Mouse (Mus musculus) heart, embryonic 16.5 days (tissue): Measurements from ENCODE around the gene Spin1. TPM values are rescaled to one million over a fixed set of nuclear protein-coding genes. Genes with fewer than 3 reads are reported as not detected.

Experiments
- ATAC-seq: fragments of 200-750 bp; cut with Nextera tagmentation; replicated peaks from 2 replicates; pipeline ENCODE4 v1.8.0; 2017; ENCODE audit warnings: moderate number of reproducible peaks; ENCODE audit not compliant: insufficient read depth, low FRiP score; ENCODE audit errors: extremely low read depth
- H3K27ac ChIP-seq: fragments of 300-500 bp; sonication (generic); 2 replicates; pipeline ENCODE4 v1.5.1; 2014; ENCODE audit warnings: mild to moderate bottlenecking, low read length, control low read depth, moderate library complexity
- H3K27me3 ChIP-seq: fragments of 300-500 bp; sonication (generic); 2 replicates; pipeline ENCODE4 v1.6.1; 2014; ENCODE audit warnings: low read length, mixed read lengths; ENCODE audit not compliant: control insufficient read depth, insufficient read depth
- H3K36me3 ChIP-seq: fragments of 300-500 bp; sonication (generic); 2 replicates; pipeline ENCODE4 v1.6.1; 2014; ENCODE audit not compliant: control insufficient read depth, insufficient read depth
- H3K4me1 ChIP-seq: fragments of 300-500 bp; sonication (generic); 2 replicates; pipeline ENCODE4 v1.6.1; 2014; ENCODE audit warnings: low read length, mixed read lengths; ENCODE audit not compliant: control insufficient read depth, insufficient read depth
- H3K4me2 ChIP-seq: fragments of 300-500 bp; sonication (generic); 2 replicates; pipeline ENCODE4 v1.6.1; 2014; ENCODE audit warnings: low read depth, mild to moderate bottlenecking, control low read depth, low read length
- H3K4me3 ChIP-seq: fragments of 300-500 bp; sonication (generic); 2 replicates; pipeline ENCODE4 v1.5.1; 2014; ENCODE audit warnings: mild to moderate bottlenecking, control low read depth, low read length
- H3K9ac ChIP-seq: fragments of 300-500 bp; sonication (generic); 2 replicates; pipeline ENCODE4 v1.6.1; 2014; ENCODE audit warnings: low read length, control low read depth
- H3K9me3 ChIP-seq: fragments of 300-500 bp; sonication (generic); replicated peaks from 2 replicates; pipeline ENCODE4 v1.6.1; 2016; ENCODE audit warnings: low read length; ENCODE audit not compliant: control insufficient read depth
- WGBS: fragments of 180-500 bp; shearing (Covaris S2); extraction: QIAGEN DNeasy Blood & Tissue Kit; methylation state at CpG from one replicate; pipeline ENCODE4 v1.1.7; 2014; 5-methylcytosine and 5-hydroxymethylcytosine counted together
- polyA plus RNA-seq: library from polyadenylated mRNA; unstranded; fragments of >200 nt; fragmentation: Nextera tagmentation; extraction: Ambion mirVana; gene quantifications from 2 replicates; pipeline ENCODE4 v1.2.1, GENCODE M21; 2015

Spin1 gene
- 50.1 and 50.4 TPM in 2 replicates for polyA plus RNA-seq

DNA sequence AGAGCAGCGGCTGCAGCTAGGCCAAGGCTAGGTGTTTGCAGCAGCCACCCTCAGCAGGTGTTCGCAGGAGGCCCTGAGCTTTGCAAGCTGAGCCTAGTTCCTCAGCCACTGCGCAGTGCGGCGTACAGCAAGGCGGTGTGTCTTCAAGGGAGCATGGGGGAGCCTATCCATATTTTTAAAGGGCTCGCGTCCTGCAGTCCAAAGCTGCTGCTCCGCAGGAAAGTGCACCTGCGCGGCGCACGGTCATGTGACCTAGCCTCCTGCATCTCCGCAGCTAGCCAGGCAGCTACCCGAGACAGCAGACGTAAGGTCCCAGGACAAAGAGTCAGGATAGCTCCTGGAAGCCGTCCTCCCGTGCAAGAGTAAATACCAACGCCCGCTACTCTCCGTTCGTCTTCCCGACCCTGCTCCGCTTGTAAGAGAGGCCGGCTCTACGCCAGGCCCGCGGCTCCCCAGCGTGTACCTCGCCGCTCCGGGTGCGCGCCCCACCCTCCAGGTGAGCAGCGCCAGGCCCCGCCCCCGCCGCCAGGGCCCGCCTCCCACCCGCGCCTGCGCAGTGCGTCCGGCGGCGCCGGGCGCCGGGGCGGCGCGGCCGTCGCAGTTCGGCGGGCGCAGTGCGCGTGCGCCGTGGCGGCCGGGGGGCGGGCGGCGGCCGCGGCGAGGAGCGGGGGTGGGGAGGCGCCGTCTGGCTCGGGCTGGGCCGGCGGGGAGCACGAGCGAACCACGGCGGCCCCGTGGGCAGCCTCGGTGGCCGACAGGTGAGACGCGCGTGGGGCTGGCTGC, at the start of gene Spin1:
TSS of gene Spin1 (plus strand) at position 648 of the 783 bp plus-strand sequence.
- Histone ChIP-seq H3K4me1 (peaks cover 17% of the 10 kb centered on the region), H3K27me3 (no peaks in the 10 kb centered on the region), H3K4me3 (peak within 1 kb of the TSS; percentile 84), H3K9ac (peak within 1 kb of the TSS; percentile 85), H3K4me2 (peak within 1 kb of the TSS; percentile 92), H3K9me3 (peaks cover 2% of the 10 kb centered on the region; the same call in 1 of the 2 replicates), H3K27ac (peak within 1 kb of the TSS; percentile 84), H3K36me3 (peaks cover 5% of the 10 kb centered on the region; the same call in 1 of the 2 replicates)
- WGBS: 0% methylated on average over 63 of the region's 85 CpGs
- peak; percentile 86 for ATAC-seq

DNA sequence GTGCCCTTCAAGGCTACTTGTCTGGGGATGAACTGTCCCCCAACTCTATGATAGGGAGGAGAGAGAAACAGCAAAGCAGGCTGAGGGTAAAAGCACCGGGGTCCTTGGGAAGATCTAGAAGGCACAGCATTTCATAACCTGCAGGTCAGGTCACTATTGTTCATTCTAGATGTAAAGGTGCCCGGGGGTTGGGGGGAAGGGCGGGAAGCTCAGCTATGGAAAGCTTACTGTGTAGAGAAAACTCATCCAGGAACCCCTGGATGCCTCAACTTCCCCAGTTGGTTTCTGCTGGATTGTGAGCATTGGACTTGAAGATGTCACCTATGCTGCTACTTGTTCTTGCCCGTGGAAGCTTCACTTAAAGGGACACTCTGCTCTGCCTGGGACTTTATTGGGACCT, 49.7 kb upstream of the Spin1 start:
- Histone ChIP-seq H3K27me3 (no peaks in the 10 kb centered on the region), H3K4me3 (no peak overlapping the region), H3K4me2 (no peak overlapping the region), H3K4me1 (no peaks in the 10 kb centered on the region), H3K9ac (no peak overlapping the region), H3K27ac (no peak overlapping the region), H3K36me3 (no peaks in the 10 kb centered on the region), H3K9me3 (no peaks in the 10 kb centered on the region)
- ATAC-seq: no peak
- WGBS: 77% methylated on average over 4 of the region's 4 CpGs

DNA sequence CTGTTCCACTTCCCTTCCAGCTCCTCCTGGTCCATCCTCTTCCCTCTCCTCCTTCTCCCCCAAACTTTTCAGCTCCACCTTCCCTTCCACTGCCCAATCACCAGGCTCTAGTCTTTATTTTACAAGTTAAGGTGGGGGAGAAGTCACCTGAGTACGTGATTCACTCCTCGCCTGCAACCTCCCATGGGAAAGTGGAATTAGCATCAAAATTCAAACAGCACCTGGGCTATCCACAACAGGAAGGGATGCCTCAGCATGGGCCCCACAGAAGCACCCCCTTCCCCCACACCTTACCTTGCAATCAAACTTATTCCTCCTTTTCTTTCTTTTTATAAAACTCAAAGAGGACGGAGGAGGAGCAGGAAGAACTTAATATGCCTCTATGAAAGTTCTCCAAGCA, 48.3 kb upstream of the Spin1 start:
- ATAC-seq: no peak
- H3K4me1 ChIP-seq: no peaks in the 10 kb centered on the region
- H3K9me3 ChIP-seq: no peaks in the 10 kb centered on the region
- H3K36me3 ChIP-seq: no peaks in the 10 kb centered on the region
- H3K27me3 ChIP-seq: no peaks in the 10 kb centered on the region
- no peak overlapping the region for H3K4me2 ChIP-seq
- no peak overlapping the region for H3K27ac ChIP-seq
- WGBS: 75% methylated on average over 3 of the region's 3 CpGs
- no peak overlapping the region for H3K9ac ChIP-seq
- no peak overlapping the region for H3K4me3 ChIP-seq

DNA sequence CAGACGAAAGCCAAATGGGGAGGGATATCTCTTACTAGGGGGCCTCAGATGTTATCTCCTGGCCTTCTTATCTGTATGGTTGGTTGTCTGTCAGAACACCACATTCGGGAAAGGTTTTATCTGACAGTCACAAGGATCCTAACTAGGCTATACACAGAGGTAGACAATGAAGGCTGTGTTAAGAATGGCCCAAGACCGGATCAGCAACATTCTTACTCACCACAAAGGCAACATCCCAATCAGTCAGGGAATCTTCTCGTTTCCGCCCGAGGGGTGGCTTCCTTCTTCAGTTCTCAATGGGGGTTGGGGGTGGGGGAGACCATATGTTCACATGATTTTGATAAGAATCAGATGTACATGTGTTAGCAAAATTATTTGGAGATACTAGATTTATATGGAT, 37.7 kb upstream of the Spin1 start:
- Histone ChIP-seq H3K36me3 (no peaks in the 10 kb centered on the region), H3K4me3 (no peak overlapping the region), H3K9ac (no peak overlapping the region), H3K27ac (no peak overlapping the region), H3K27me3 (no peaks in the 10 kb centered on the region), H3K4me2 (no peak overlapping the region), H3K4me1 (no peaks in the 10 kb centered on the region), H3K9me3 (no peaks in the 10 kb centered on the region)
- 46% methylated on average over 6 of the region's 6 CpGs for WGBS
- ATAC-seq: no peak

DNA sequence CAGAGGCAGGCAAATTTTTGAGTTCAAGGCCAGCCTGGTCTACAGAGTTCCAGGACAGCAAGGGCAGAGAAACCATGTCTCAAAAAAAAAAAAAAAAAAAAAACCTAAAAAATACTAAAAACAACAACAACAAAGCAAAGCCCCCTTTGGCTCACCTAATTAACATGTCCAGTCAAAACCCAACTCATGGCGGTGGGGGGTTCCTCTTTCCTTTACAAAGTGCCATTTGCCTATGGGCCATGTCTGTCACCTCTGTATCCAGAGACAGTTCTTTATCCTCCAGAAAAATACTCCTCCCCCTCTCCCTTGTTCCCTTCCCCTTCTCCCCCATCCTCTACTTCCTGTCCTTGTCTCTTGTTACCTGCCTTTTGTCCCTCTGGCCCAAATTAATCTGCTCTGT, 37.0 kb upstream of the Spin1 start:
- WGBS: 95% methylated on average over 1 of the region's 1 CpGs
- H3K4me3 ChIP-seq: no peak overlapping the region
- H3K9ac ChIP-seq: no peak overlapping the region
- no peaks in the 10 kb centered on the region for H3K36me3 ChIP-seq
- no peak overlapping the region for H3K27ac ChIP-seq
- H3K9me3 ChIP-seq: no peaks in the 10 kb centered on the region
- H3K27me3 ChIP-seq: no peaks in the 10 kb centered on the region
- H3K4me2 ChIP-seq: no peak overlapping the region
- ATAC-seq: no peak
- no peaks in the 10 kb centered on the region for H3K4me1 ChIP-seq

DNA sequence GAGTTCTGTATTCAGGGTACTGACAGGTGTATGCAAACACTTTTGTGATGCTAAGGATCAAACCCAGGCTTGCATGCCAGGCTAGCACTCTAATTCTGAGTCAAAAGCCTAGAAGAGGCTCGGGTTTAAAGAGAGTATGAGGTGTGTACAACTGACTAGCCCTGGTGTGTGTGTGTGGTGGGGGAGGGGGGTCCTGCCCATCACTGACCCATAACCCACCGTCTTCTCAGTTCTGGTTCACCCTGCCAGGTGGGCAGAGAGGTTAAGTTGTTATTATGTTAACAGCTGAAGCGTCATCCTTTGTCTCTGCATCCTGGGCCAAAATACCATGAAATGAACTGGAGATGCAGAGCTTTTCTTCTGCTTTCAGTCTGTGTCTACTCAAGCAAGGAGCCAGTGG, 36.3 kb upstream of the Spin1 start:
- no peak for ATAC-seq
- H3K4me1 ChIP-seq: no peaks in the 10 kb centered on the region
- no peaks in the 10 kb centered on the region for H3K27me3 ChIP-seq
- no peak overlapping the region for H3K9ac ChIP-seq
- H3K36me3 ChIP-seq: no peaks in the 10 kb centered on the region
- H3K9me3 ChIP-seq: no peaks in the 10 kb centered on the region
- WGBS: 83% methylated on average over 3 of the region's 3 CpGs
- H3K27ac ChIP-seq: no peak overlapping the region
- no peak overlapping the region for H3K4me3 ChIP-seq
- no peak overlapping the region for H3K4me2 ChIP-seq

DNA sequence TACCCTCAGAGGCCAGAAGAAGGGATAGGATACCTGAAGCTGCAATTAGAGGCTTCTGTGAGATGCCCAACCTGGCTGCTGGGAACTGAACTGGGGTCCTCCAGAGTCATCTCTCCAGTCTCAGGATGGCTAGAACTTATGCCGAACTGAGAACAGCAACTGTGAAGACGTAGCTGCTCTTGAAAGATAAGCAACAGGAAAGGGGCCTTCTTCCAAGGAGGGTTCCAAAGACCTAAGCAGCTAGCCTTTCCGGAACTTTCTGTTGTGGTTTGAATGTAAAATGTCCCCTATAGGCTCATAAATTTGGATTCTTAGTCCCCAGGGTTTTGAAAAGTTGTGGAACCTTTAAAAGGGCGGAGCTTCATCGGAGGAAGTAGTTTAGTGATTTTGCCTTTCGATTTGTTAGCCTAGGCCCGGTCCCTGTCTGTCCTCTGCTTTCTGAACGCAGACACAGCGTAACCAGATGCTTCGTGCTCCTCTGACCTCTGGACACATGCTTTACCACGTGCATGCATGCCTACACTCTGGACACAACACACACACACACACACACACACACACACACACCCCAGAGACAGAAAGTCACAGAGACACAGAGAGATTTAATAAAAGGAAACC, 29.5 kb upstream of the Spin1 start:
- Histone ChIP-seq H3K9me3 (no peaks in the 10 kb centered on the region), H3K9ac (no peak overlapping the region), H3K27ac (no peak overlapping the region), H3K4me2 (no peak overlapping the region), H3K36me3 (no peaks in the 10 kb centered on the region), H3K27me3 (no peaks in the 10 kb centered on the region), H3K4me1 (peaks cover 4% of the 10 kb centered on the region; the same call in 1 of the 2 replicates), H3K4me3 (no peak overlapping the region)
- 67% methylated on average over 11 of the region's 11 CpGs for WGBS
- no peak for ATAC-seq

DNA sequence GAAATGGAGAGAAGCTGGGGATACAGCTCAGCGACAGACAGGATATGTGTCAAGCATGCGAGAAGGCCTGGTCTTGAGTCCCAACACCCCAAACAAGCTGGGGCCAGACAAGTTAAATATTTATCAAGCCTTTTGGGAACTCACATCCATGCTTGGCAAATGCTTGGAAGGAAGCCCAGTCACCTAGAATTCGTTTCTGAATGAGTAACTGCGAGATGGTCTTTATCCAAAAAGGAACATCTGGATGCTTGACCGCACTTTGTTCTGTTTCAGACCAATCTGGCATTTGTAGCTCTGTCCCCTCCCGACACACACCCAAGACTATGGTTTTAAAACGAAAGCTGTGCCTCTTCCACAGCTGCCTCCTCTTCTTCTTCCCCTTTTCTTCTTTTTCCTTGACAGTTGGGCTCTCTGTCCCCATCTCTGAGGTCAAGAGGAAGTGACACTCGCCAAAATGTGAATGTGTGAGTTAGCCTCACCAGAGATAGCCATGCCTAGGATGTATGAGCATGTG, 28.9 kb upstream of the Spin1 start:
- Histone ChIP-seq H3K27me3 (no peaks in the 10 kb centered on the region), H3K4me3 (no peak overlapping the region), H3K9ac (no peak overlapping the region), H3K27ac (no peak overlapping the region), H3K4me2 (no peak overlapping the region), H3K9me3 (0 out of 2 replicates have a peak, but pooled peaks cover 2% of the 10 kb centered on the region), H3K4me1 (peaks cover 4% of the 10 kb centered on the region; the same call in 1 of the 2 replicates), H3K36me3 (no peaks in the 10 kb centered on the region)
- WGBS: 51% methylated on average over 8 of the region's 8 CpGs
- no peak for ATAC-seq
